Mouse (Mus musculus): ENCODE results near the gene Mfsd13b. TPM values are rescaled to one million over a fixed set of nuclear protein-coding genes. Genes with fewer than 3 reads are reported as not detected.

Gene Mfsd13b
- total RNA-seq (2023), result 1 to 10 TPM in 1 of 2 experiments, not detected in 1; 1.5 TPM

DNA sequence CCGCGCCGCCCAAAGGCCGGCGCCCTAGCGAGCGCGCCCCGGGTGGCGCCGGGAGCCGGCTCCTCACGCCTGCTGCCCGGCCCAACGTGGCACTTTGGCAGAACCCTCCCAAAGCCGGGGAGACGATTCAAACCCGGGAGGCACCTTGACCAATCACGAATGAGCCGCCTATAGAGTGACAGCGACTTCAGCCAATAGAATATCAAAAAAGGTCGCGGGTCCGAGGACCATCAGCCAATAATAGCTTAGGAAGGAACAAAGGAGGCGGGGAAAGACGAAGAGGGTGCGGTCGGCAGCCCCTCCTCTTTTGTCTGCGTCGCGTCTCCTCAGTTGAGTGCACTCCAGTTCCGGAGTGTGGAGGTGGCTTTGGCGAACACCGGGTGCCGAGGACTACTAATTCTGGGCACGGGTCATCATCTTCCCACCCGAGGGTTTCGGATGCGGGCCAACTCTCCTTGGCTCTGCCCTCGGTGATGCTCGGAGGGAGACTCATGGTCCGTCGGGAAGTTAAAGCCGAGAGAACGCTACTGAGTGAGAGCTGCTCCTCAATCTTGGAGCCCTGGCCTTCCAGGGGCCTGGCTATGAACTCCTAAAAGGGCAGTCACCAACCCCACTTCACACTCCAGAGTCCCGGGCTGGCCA lies at the start of gene Mfsd13b, which contains the start of gene Cdr2:
Mfsd13b (plus strand) TSS at position 310 of the 642 bp plus-strand sequence.
Cdr2 (minus strand) TSS at position 113 of the 642 bp plus-strand sequence.

GRCm38 (mm10) chr7:121033856-121034652 lies 51.7 kb downstream of the Mfsd13b start, which contains the start of gene Mettl9:
Gene Mettl9 (plus strand): TSS chr7:121034445.

Other genes with a start within 250 kb of the Mfsd13b start
- gene Vwa3a, start 243.2 kb upstream of the Mfsd13b start, total RNA-seq (2023), result not detected
- not detected for gene Gm5737, start 170.1 kb upstream of the Mfsd13b start, total RNA-seq (2023)
- gene Eef2k, start 139.7 kb upstream of the Mfsd13b start, total RNA-seq (2023), result 10 to 100 TPM; 50.7 to 53.5 TPM
- gene Polr3e, start 64.8 kb upstream of the Mfsd13b start, total RNA-seq (2023), result 1 to 10 TPM; 6.8 to 8.6 TPM
- 10 to 100 TPM in 1 of 2 experiments, 1 to 10 TPM in 1; 6.7 to 10.8 TPM for gene Cdr2, start 197 bp upstream of the Mfsd13b start, total RNA-seq (2023)
- 100 to 1,000 TPM; 181 to 196 TPM for gene Mettl9, start 51.9 kb downstream of the Mfsd13b start, total RNA-seq (2023)
- 100 to 1,000 TPM; 319 to 329 TPM for gene Igsf6, start 92.1 kb downstream of the Mfsd13b start, total RNA-seq (2023)
- under 1 TPM; 0.44 to 0.64 TPM for gene Otoa, start 99.1 kb downstream of the Mfsd13b start, total RNA-seq (2023)

Data from neutrophil, adult 83 days (primary cell).